Mouse (Mus musculus) heart, adult 11 months (tissue): Measurements from ENCODE around the gene Reck.

Source experiments
- DNase-seq: peaks from one replicate; pipeline ENCODE4 v3.0.0; 2022

Gene Reck

DNA sequence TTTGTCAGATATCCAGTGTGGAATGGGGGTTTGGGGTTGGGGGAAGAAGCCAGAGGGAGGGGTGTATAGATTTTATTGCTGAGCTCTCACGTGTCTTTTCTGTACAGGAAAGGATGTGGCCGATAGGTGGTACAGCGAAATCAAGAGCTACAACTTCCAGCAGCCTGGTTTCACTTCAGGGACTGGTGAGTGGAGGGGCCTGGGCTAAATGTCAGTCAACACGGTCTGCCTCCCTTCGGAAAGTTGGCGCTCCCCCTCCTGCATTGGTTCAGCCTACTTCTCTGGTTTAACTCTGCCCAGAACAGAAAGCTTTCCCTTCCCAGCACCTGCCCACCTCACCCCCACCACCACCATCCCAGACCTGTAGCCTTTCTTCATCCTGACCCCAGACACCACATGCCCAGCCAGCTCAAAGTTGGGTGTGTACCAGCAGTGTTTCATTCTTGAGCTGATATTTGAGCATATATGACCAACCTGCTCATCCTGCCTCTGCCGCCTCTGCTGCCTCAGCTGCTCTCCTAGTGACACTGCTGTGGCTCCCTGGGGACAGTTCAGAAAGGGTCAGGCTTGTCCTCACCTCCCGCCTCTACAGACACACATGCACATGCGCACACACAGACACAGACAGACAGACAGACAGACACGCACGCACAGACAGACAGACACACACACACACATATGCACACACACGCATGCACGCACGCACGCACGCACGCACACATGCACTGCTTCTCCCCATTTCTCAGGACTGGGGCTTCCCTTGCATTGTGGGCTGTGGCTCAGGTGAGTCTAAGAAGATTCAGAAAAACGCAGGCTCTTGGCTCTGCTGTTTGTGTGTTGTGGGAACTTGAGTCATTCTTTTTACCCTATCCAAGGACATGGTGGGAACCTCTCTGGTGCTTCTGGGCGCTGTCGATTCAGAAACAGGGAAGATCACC is 95.3 kb downstream of the Reck start:
- DNase-seq, result no peak

DNA sequence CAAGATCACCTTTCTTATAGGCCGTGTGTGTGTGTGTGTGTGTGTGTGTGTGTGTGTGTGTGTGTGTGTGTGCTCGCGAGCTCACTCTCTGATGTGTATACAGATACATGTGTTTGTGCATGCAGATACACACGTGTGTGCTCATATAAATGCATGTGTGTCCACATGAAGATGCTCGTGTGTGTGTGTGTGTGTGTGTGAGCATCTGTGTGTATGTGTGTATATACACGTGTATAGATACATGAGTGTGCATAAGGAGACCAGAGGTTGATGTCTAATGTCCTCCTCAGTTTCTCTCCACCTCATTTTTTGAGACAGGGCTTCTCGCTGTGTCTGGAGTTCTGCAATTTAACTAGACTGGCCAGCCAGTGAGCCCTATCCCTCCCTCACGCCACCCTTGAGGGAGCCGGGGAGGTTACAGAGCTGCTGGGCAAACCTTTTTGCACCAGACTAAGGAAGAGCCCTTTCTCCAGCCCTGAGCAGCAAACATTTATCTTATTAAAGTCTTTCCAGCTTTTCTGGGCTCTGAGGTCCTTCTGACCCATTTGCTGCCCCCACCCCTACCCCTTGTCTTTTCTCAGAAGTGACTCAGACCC is 96.3 kb downstream of the Reck start:
- no peak for DNase-seq

DNA sequence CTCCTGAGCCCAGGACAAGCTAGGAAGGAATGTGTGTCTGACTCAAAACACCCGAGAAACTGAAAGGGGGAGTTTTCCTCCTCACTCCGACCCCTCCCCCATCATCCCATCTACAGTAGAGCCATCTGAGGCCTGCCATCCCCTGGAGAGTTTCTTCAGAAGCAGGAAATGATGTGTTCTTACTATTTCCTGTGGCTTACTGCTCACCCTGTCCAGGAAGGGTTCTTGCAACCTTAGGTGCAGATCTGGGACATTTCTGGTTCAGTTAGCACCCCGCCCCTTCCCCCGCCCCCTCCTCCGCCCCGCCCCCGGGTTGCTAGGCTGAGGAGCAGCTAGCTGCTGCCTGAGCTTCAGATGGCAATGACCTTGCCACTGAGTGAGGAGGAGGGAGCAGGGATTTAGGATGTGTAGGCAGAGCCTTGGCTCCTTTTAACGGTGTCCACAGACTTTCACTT is 96.8 kb downstream of the Reck start:
- peak; percentile 94 for DNase-seq

DNA sequence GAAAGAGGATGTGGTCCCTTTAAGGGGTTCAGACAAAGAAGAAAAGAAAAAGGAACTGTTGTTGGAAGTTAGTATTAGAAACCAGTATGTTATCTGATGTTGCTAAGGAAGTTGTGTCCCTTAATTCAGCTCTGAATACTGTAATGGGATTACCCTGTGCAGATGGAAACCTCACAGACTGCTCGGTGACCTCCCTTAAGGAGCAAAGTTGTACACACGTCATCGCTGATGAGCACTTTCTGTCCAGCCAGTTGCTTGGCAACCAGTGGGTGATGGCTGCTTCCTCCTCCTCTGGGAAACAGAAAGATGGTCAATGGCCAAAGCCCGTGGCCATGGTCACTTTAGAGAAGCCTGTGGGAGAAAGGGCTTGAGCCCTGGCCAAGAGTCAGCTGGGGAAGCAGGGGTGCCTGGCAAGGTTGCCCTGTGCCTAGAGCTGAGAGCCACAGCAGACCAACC is 98.2 kb downstream of the Reck start:
- DNase-seq, result peak; percentile 99

DNA sequence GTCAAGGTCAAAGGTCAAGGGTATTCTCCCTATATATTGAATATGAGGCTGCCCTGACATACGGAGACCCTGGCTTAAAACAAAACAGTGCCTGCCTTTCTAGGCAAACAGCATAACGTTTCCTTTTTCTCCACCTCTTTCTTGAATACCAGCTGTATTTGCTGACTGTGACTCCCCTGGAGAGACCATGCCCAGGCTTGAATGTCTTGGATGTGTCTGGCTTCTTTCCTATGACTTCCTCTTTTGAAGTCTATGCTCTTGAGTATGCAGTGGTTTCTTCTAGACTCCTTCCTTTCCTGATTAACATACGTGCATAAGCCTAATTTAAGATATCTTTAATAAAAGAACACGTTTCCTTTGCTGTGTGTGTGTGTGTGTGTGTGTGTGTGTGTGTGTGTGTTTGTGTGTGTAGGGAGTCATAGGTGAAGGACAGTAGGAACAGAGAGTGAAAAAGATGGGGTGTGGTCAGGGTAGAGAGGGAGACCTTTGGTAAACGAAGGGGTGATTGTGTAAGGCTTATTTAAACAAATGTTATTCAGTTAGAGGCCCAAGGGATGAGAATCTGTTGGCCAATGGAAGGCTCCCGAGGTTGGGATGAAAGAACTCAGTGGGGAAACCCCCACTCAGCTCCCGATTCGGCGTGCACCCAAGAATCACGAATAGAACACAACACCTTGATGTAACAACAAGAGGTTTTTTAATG is 99.7 kb downstream of the Reck start:
- DNase-seq, result peak; percentile 71

DNA sequence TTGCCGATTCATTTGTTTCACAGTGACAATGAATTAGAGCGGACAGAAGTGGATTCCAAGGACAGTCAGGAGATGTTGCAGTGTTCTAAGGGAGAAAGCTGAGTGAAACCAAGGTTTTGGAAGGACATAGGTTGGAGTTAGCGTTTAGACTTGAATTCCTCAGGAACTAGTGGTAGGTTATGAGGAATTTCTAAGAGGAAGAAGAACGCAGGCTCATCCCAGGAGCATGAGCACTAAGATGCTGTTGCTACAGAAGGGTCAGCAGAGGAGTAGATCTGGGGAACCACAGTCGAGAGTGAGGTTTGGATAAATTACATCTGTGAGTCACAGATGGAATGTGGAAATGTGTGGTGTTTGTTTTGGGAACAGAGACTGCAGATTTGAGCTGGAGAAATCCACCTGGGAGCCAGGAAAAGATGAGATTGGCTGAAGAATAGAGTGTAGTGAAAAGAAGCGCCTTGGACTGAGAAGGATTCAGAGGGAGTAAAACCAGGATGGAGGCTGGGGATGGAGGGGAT is 101.0 kb downstream of the Reck start:
- peak; percentile 86 for DNase-seq

DNA sequence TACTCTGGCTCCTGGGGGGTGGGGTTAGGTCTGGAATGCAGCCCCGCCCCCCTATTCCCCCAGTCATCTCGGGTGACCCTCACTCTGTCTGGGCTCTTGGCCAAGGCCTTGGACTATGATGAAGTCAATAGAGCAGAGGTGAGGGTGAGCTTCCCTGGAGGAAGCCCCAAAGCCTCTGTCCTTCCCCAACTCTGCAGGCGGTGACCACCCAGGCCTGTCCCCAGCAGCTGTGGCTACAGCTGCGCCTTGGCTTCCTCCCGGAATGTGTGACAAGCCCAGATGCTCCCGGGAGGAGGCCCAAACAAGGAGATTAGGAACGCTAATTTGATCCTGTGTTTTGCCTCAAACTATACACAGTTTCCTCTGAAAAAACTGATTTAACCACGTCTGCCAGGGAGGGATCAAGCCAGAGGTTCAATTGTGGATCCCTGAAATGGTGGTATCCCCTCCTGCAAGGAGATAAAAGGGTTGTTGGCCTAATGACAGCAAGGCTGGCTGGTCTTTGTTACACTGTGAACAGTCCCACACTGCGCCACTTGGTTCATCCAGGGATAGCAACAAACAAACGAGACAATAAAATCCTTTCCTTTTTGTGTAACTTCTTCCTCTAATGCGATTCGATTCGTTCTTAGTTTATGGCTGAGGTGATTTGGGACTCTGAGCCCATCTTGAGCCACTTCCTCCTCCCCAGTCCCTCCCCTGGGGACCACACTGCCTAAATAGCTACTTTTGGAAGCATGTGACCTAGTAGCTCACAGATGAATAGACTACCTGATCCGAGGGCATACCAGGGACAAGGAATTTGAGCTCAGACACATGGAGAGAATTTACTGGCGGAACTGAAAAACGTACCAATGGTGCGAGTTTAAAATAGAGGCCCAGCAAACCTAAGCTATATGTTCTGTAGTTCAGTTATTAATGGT is 103.5 kb downstream of the Reck start:
- DNase-seq, result peak; percentile 97

DNA sequence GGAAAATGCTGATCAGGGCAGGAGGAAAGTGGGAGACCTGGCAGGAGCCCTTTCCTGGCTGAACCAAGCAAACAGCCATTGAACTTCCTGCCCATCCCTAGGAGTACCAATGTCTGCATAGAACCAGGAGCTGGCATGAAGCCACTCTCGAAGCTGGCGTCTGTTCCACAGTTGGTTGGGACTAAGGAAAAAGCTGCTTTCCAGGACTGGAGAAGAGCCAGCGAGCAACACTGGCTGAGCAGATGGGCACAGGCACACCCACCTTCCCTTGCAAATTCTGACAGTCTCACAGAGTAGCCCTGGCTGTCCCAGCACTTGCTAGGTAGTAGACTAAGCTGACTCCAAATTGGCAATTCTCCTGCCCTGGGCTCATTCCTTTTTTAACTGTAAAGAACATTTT is 104.4 kb downstream of the Reck start:
- peak; percentile 93 for DNase-seq

DNA sequence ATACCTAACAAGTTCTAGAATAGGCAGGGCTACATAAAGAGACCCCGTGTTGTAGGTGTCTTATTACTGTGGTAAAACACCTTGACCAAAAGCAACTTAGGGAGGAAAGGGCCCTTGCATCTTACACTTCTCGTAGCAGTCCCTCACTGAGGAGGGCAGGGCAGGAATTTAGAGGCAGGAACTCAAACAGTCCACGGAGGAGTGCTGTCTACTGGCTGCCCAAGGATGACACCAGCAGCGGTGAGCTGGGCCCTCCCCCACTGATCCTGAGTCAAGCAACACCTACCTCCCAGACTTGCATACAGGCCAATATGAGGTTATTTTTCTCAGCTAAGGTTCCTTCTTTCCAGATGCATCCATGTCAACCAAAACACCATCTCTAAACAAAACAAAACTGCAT is 104.9 kb downstream of the Reck start:
- peak; percentile 83 for DNase-seq

DNA sequence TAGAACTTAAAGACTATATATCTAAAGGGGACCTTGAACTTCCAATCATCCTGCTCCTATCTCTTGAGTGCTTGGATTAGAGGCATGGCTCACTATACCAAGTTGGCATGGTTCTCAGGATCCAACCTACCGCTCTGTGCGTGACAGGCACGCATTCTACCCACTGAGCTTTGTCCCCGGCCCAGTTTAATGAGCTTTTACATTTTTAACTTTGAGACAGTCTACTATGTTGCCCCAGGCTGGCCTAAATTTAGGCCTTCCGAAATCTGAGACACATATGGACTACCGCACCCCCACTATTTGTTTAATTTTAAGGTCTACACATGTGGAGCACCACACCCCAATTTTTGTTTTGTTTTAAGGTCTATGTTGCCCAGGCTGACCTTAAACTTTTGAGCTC is 105.5 kb downstream of the Reck start:
- DNase-seq, result peak; percentile 72

DNA sequence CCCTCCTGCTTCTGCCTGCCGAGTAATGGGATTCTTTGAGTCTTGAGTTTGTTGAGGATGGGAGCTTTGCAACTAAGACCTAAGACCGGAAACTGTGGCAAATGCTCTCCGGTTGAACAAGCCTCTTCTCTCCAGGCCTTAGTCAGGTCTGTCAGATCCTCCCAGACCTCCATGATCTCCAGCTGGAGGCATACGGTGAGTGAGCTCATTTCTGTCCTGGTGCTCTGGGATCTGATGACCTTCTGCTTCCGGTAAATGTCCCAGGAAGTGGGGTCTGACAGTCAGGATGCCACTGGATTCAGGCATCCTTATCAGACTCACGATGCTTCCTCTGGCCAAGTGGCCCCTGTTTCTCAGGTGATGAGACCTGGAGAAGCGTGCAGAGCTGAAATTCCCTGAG is 105.9 kb downstream of the Reck start:
- peak; percentile 87 for DNase-seq

DNA sequence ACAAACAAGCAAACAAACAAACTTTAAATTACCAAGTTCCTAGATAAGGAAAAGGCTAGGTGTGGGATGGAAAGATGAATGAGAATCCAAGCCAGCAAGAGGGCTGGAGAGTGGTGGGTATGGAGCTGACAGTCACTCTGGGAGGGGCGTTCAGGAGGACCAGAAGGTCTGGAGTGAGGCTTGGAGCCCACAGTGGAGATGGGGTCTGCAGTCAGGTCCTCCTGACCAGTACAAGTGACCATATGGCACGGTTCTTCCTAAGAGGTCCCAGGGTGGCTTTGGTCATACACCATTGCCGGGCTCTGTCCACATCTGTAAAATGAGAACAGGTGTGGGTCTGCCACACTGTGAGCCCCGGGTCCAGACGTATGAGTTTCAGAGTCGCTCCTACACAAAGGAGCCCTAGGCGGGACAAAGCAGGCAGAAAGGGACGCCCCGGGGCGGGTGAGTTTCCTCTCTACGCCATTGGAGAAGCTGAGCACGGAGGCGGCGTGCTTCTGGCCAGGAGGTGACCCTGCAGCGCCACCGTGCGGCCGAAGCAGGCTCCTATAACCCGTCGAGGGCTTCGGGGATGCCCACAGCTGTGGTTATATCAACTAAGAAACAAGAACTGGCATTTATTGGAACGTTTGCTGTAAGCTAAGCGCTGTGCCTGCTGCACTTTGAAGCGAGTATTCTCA is 106.9 kb downstream of the Reck start:
- DNase-seq, result peak; percentile 99

DNA sequence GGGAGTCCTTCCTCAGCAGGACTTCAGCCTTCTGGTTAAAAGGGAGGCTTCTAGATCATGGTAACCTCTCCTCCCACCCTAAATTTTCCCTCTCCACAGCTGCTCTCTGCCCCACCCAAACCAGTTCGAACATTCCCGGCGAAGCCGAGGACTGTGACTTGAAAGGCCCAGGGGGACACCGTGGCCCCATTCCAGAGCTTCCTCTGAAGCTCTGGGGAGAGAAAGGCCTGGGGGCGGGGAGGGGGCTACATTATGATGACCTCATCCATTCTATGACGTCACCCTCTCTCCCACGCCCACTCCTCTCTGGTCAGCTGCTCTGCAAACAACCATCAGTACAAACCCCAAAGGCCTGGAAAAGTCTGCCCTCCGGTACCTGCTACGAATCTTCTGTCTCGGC is 107.9 kb downstream of the Reck start, which contains the start of gene Ccin:
Gene Ccin, plus strand, starts transcription at position 303 of the 400 bp plus-strand sequence.
- peak; percentile 91 for DNase-seq

DNA sequence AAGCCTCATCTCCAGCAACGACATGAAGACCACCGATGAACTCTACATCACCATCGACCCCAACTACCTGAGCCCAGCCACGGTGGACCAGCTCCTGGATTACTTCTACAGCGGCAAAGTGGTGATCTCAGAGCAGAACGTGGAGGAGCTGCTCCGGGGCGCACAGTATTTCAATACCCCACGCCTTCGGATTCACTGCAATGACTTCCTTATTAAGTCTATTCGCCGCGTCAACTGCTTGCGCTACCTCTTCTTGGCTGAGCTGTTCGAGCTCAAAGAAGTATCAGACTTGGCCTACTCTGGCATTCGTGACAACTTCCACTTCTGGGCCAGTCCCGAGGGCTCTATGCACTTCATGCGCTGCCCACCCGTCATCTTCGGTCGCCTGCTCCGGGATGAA is 108.4 kb downstream of the Reck start:
- DNase-seq, result peak; percentile 85

DNA sequence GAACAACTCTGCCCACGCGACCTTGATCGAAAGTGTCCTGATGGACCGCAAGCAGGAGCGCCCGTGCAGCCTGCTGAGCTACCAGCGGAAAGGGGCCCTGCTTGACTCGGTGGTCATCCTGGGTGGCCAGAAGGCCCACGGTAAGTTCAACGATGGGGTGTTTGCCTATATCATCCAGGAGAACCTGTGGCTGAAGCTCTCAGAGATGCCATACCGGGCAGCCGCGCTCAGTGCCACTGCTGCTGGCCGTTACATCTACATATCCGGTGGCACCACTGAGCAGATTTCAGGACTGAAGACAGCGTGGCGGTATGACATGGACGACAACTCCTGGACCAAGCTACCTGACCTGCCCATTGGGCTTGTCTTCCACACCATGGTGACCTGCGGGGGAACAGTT is 109.0 kb downstream of the Reck start:
- DNase-seq, result peak; percentile 84

DNA sequence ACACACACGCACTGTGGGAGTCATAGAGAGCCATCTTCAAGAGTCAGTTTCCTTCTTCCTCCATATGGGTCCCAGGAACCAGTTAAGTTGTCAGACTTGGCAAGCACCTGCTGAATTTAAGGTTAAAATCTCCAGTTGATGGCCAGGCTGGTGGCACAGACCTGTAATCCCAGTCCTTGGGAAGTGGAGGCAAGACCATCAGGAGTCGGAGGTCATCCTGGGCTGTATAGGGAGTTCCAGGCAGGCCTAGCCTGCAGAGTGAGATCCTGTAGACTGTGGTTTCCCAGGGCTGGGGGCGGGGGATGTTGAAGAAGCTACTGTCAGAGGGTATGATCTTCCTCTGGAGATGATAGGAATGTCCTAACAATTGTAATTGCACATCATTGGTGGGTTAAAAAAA is 113.6 kb downstream of the Reck start:
- DNase-seq, result peak; percentile 74

DNA sequence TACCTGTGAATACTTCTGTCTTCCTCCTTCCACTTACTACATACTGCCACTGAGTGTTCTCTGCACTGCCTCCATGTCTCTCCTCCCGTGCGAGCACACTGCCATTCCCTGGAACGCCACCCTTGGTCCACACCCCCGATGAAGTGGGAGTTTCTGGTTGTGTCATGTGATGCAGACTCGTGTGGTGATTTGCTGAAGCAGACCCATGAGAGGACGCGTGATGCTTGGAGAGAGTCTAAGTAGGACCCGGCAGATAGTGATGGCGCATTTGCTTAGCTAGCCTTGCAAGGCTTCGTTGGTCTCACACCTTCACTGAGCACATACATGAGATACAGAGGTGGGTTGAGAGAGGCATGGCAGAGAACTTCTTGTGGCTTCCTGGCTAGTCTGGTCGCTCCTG is 117.7 kb downstream of the Reck start:
- DNase-seq, result peak; percentile 74

DNA sequence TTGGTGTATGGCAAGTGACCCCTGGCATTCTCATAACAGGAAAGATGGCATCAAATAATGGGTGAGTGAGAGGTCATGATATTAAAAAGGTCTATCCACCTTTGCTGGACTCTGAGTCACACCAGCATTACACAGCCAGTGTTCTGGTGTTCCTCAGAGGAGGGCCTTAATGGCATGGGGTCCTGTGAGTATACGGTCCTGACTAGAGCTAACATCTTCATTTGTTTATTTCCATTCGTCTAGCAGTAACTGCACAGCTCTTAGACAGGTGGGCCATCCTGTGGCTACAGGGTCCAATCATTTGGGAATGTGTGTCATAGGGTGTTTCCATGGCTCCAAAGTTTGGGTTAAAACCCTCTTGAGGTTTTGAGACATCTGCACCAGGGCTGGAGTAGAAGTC is 119.0 kb downstream of the Reck start:
- peak; percentile 57 for DNase-seq
